Mouse (Mus musculus) granulocyte monocyte progenitor cell, adult 5-6 weeks (primary cell): ENCODE data around the gene Fbn1. TPM values are rescaled to one million over a fixed set of nuclear protein-coding genes. Genes with fewer than 3 reads are reported as not detected.
"Not testable (repeated sequence)": the region's sequence is repeated elsewhere in the genome, so short reads cannot be mapped to it uniquely, and the experiment has no call there.

ENCODE experiments used
- ATAC-seq: replicated peaks from 2 replicates; pipeline ENCODE4 v1.8.0; 2016; ENCODE audit warnings: mild to moderate bottlenecking, moderate TSS enrichment, inconsistent platforms; ENCODE audit not compliant: poor library complexity, severe bottlenecking
- total RNA-seq, 2 experiments: library from RNA; stranded (forward) in 1 of 2; stranded (reverse) in 1 of 2; fragments of 200-712, 200-1000 nt in 1 of 2; fragments of >200 nt in 1 of 2; fragmentation: Nextera tagmentation in 1 of 2; gene quantifications; 2 replicates each; pipeline ENCODE4 v1.2.3; 2014 to 2017

The Fbn1 gene
- total RNA-seq, 2 experiments from 2014 or later, result 0.05 TPM; not detected in 1

- ATAC-seq, result no peak
Observed at GRCm38 (mm10) chr2:125305671-125306070, 202.1 kb downstream of the Fbn1 start.

GRCm38 (mm10) chr2:125304746-125305145, 203.0 kb downstream of the Fbn1 start:
- ATAC-seq, result no peak

- ATAC-seq, result peak; percentile 71
Observed at GRCm38 (mm10) chr2:125303764-125304384, 203.9 kb downstream of the Fbn1 start.

GRCm38 (mm10) chr2:125302625-125302924, 205.2 kb downstream of the Fbn1 start:
- ATAC-seq, result no peak

GRCm38 (mm10) chr2:125301877-125302624, 205.7 kb downstream of the Fbn1 start:
- ATAC-seq, result no peak

GRCm38 (mm10) chr2:125298841-125299240, 209.0 kb downstream of the Fbn1 start:
- ATAC-seq, result no peak

- no peak for ATAC-seq
Observed at GRCm38 (mm10) chr2:125295526-125295925, 212.3 kb downstream of the Fbn1 start.

GRCm38 (mm10) chr2:125293969-125294491, 213.8 kb downstream of the Fbn1 start:
- ATAC-seq, result no peak

- no peak for ATAC-seq
Observed at GRCm38 (mm10) chr2:125292616-125293015, 215.2 kb downstream of the Fbn1 start.

GRCm38 (mm10) chr2:125291101-125291500, 216.7 kb downstream of the Fbn1 start:
- ATAC-seq, result no peak

GRCm38 (mm10) chr2:125290197-125290965, 217.4 kb downstream of the Fbn1 start:
- ATAC-seq, result no peak

GRCm38 (mm10) chr2:125285777-125286176, 222.0 kb downstream of the Fbn1 start:
- 0 out of 2 replicates have a peak, but pooled peaks have one; percentile 13 for ATAC-seq

GRCm38 (mm10) chr2:125282334-125283206, 225.2 kb downstream of the Fbn1 start:
- ATAC-seq, result peak; percentile 31; the same call in 1 of the 2 replicates

- ATAC-seq, result not testable (repeated sequence)
Observed at GRCm38 (mm10) chr2:125279995-125280394, 227.8 kb downstream of the Fbn1 start.

- ATAC-seq, result peak; percentile 88
Observed at GRCm38 (mm10) chr2:125278474-125278873, 229.3 kb downstream of the Fbn1 start.

- ATAC-seq, result no peak
Observed at GRCm38 (mm10) chr2:125276692-125277091, 231.1 kb downstream of the Fbn1 start.

GRCm38 (mm10) chr2:125275617-125276016, 232.2 kb downstream of the Fbn1 start:
- no peak for ATAC-seq

- ATAC-seq, result no peak
Observed at GRCm38 (mm10) chr2:125268876-125269275, 238.9 kb downstream of the Fbn1 start.

GRCm38 (mm10) chr2:125263753-125264152, 244.0 kb downstream of the Fbn1 start:
- ATAC-seq, result no peak

- ATAC-seq, result peak; percentile 35; the same call in 1 of the 2 replicates
Observed at GRCm38 (mm10) chr2:125263056-125263455, 244.7 kb downstream of the Fbn1 start.
